Mouse (Mus musculus) cerebellum, adult 11 months (tissue): Measurements from ENCODE around the gene C1qtnf1.

Experiments used
- DNase-seq: peaks from one replicate; pipeline ENCODE4 v3.0.0; 2022

C1qtnf1 gene

DNA sequence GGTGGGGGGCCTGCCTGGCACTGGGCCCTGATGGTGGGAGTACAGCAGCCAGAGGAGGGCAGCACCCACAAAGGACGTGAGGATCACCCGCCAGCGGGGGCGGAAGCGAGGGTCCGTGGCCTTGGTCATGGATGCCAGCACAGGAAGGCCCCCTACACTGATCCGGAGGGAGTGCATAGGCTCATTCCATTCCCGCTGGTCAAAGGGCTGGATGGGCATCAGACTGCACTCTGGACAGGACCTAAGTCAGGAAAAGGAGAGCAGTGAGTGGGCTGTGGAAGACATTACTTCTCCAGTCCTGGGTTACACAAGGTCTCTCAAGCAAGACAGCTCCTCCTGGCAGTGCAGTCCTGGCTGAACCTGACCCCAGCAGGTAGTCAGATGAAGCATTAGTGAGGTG, 16.7 kb upstream of the C1qtnf1 start:
- no peak for DNase-seq

- no peak for DNase-seq
Observed at GRCm38 (mm10) chr11:118412601-118413000, 15.4 kb upstream of the C1qtnf1 start.

- DNase-seq, result no peak
Observed at GRCm38 (mm10) chr11:118413055-118413454, 14.9 kb upstream of the C1qtnf1 start.

GRCm38 (mm10) chr11:118414270-118414669, 13.7 kb upstream of the C1qtnf1 start:
- no peak for DNase-seq

DNA sequence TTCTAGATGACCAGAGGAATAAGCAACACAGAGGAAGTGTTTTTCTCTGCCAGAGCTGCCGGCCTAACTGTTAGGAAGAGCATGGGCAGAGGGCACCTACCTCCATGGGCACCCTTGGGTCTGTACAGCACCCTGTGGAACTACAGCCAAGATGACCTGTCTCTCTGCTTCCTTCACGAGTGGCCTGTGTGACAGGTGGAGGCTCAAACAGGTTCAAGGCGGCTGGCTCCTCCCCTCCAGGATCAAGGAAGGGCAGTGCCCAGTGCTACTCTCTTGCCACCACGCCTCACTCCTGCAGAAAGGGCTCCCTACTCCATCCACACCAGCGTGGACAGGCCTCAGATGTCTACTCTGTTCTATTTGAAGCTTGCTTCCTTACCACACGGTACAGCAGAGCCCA, 12.4 kb upstream of the C1qtnf1 start:
- no peak for DNase-seq

GRCm38 (mm10) chr11:118416046-118416445, 12.0 kb upstream of the C1qtnf1 start:
- no peak for DNase-seq

GRCm38 (mm10) chr11:118417496-118417895, 10.5 kb upstream of the C1qtnf1 start:
- no peak for DNase-seq

GRCm38 (mm10) chr11:118418442-118418833, 9.6 kb upstream of the C1qtnf1 start:
- DNase-seq, result no peak

- DNase-seq, result peak; percentile 98
Observed at GRCm38 (mm10) chr11:118418834-118419504, 9.0 kb upstream of the C1qtnf1 start, which contains the start of gene Cant1. TSS of gene Cant1 (minus strand) at chr11:118419086.

DNA sequence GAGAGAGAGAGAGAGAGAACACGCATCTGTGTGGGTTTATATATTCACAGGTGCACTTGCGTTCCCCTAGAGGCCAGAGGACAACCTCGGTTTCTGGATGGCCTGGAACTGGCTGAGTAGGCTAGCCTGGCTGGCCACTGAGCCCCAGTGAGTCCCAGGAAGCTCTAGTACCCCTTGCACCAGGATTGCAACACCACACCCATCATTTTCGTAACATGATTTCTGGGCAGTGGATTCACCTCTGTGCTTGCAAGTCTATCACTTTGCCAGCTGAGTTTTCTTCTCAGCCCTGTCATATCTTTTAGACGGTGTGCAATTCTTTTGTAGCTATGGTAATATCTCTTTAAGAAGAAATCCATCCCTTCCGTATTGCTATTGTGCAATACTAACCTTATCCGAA, 7.7 kb upstream of the C1qtnf1 start:
- no peak for DNase-seq

- peak; percentile 66 for DNase-seq
Observed at GRCm38 (mm10) chr11:118423266-118423971, 4.6 kb upstream of the C1qtnf1 start.

DNA sequence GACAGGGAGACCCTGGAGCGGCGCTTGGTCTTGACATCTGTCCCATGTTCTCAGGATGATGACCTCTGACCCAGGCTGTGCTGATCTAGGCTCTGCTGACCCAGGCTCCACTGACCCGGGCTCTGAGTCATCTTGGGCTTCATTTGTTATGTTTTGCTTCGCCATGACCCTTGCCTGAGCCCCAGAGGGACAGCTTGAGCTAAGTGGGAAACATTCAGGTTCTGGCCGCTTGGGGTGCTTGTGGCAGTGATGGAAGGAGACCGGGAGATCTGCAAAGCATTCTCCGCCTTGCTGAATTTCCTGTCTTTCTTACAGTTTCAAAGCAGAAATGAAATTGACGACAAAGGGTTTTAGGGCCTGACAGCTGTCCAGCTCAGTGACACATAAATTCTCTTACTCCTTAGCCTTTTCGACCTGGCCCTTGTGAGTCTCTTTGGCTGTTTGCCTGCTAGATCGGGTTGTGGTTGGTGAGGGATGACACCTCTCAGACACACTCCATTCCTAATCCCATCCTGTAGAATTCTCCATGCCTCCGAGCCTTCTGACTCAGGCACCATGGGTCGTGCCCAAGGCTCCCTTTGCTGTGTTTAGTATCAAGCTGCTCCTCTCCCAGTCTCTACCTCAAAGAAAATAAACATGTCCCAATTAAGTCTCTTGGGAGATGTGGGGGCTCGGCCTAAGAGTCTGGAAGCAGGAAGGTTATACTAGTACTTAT, 3.2 kb upstream of the C1qtnf1 start:
- no peak for DNase-seq

GRCm38 (mm10) chr11:118426765-118427164, 1.2 kb upstream of the C1qtnf1 start:
- no peak for DNase-seq

- no peak for DNase-seq
Observed at GRCm38 (mm10) chr11:118427266-118427779, 680 bp upstream of the C1qtnf1 start.

DNA sequence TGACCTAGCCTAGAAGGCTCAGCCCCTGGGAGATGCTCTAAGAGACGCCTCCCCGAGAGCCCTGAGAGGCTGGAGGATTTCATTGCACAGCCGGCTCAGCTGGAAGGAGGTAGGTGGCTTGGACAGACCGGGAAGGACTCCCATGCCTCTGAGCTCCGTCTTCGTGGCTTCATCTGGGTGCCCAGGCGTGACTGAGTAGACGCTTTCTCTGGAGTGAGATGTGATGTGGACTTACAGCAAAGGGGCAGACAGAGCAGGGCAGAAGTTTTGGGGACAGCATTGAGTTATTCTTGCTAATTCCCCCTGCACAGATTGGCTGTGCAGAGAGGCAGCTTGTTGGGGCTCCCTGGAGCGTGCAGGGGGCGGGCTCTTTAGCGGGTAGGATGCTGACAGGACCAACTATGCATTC, 461 bp downstream of the C1qtnf1 start:
- DNase-seq, result no peak

GRCm38 (mm10) chr11:118428944-118429709, 1.1 kb downstream of the C1qtnf1 start:
- DNase-seq, result no peak

GRCm38 (mm10) chr11:118430291-118430885, 2.4 kb downstream of the C1qtnf1 start:
- DNase-seq, result no peak

DNA sequence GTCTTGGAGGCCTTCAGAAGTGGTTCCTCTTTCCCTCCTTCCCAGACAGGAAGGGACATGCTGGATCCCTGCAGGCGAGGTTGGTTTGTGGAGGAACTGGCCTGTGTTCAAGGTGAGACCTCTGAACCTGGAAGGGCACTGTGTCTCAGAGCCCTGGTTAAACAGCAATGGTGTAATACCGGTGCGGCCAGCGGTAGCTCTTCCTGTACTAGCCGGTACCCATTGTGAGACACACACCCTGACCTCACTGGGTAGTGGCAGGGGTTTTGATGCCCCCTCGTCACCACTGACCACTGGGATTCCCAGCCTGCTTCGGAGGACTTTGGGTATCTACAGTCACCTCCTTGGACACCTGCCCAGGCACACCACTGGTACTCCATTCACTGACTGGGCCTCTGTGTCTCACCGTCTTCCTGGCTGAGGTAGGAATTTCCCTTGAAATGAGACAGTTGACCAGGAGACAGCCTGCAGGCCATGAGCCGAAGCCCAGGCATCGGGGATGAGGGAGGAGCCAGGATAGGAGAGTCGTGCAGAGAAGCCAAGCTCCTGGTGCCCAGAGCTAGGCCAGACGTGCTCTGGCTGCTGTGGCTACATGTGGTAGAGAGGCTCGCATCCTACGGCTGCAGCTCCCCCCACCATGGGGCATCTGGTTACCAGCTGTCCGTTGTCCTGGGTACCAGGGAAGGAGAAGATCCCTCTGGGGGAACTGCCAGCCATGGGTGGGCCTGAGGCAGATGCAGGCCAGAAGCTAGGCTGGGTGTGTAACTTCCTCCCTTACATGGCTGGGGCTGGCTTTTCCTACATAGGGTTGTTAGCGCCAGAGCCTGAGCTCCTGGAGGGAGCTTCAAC, 3.3 kb downstream of the C1qtnf1 start:
- DNase-seq, result no peak

DNA sequence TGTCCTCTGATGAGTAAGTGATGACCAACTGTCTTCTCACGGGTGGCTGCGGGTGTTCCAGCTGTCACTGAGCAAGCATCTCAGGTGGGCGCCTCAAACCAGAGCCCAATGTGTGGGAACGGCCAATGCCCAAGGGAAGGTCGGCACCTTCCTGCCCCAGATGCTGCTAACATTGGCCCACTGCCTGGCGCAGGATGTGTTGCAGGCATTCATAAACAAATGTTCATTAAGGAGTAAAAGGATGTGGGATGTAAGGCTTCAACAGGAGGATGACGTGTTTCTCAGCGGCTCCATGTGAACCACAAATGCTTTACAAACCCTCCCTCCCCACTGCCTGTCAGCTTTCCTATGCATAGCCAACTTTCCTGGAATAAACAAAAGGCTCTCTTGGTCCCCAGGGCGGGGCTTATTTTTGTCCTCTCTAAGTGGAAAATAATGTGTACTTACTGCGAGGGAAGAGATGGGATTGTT, 5.4 kb downstream of the C1qtnf1 start:
- DNase-seq, result no peak

DNA sequence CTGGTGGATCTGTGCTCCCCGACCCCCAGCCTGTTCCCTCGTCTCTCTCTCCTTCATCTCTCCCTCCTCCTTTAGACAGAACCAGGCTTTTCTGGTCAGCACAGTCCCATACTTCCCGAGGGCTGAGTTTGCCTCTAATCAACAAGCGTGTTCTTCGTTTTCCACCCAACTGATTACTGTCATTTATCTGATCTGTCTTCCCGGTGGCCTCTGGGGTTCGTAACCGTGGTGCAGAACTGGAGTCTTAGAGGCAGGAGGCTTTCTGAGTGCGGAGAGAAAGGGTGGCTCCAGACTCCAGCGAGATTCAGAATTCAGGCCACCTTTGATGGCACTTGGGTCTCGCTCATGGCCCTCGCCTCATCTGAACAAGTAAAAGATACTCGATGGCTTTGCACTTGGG, 6.1 kb downstream of the C1qtnf1 start:
- no peak for DNase-seq

DNA sequence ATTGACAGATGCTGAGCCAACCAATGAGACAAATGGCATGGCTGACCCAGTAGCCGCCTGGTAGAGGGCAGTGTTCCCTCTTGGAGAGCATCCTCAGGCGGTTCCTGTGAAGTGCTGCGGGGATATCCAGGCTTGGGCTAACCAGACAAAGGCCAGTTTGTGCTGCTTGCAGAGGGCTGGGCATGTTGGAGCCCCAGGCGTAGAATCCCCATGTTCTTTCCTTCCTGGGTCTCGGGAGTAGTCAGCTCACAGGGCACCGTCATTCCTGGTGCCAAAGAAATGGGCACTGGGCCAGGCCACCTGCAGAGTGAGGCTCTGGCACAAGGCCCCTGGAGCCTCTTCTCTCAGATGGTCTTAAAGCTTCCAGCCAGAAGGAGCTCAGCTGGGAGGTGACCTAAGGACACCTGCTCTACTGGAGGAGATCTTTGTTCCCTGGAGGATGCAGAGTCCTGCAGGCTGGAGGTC, 8.5 kb downstream of the C1qtnf1 start:
- peak; percentile 75 for DNase-seq
